Mouse (Mus musculus) bone marrow, adult 2 months (tissue): ENCODE measurements around the gene Asgr1. TPM values are rescaled to one million over a fixed set of nuclear protein-coding genes. Genes with fewer than 3 reads are reported as not detected.
A peak's percentile ranks its signal among the peaks of the same experiment; 100 is the strongest.

Experiments used
- H3K27ac ChIP-seq: fragments of 200-500 bp; 2 replicates; pipeline ENCODE4 v1.5.1; 2012; ENCODE audit warnings: low read depth, mild to moderate bottlenecking, control low read depth, inconsistent platforms, low read length; ENCODE audit not compliant: control insufficient read depth, poor library complexity, insufficient read depth
- H3K4me1 ChIP-seq: fragments of 200-500 bp; 2 replicates; pipeline ENCODE4 v1.6.1; 2011; ENCODE audit warnings: low read length; ENCODE audit not compliant: control insufficient read depth, insufficient read depth
- H3K4me3 ChIP-seq: fragments of 200-500 bp; replicated peaks from 2 replicates; pipeline ENCODE3; 2011; ENCODE audit warnings: mild to moderate bottlenecking, low read depth, low read length, control low read depth; ENCODE audit not compliant: control insufficient read depth
- CTCF ChIP-seq: fragments of 200-500 bp; IDR thresholded peaks from 2 replicates; pipeline ENCODE4 v1.5.1; 2011; ENCODE audit warnings: low read length, control low read depth; ENCODE audit not compliant: control insufficient read depth, insufficient read depth
- POLR2A ChIP-seq: fragments of 200-500 bp; IDR thresholded peaks from 2 replicates; pipeline ENCODE4 v1.6.1; 2011; ENCODE audit warnings: low read depth, mild to moderate bottlenecking, control low read depth, low read length, borderline replicate concordance; ENCODE audit not compliant: control insufficient read depth
- WGBS: fragments of 180-500 bp; shearing (Covaris S2); methylation state at CpG from one replicate; pipeline ENCODE4 v1.1.7; 2018; 5-methylcytosine and 5-hydroxymethylcytosine counted together
- polyA plus RNA-seq: library from polyadenylated mRNA; stranded (reverse); fragments of >200 nt; gene quantifications from 2 replicates; pipeline ENCODE4 v1.2.4, GENCODE M21; 2011; ENCODE audit warnings: low replicate concordance; ENCODE audit not compliant: missing spikeins, insufficient read depth, insufficient read length

Asgr1 gene
- polyA plus RNA-seq = 1.4 and 3.5 TPM in 2 replicates

- Histone ChIP-seq H3K4me1 (no peaks in the 10 kb centered on the region), H3K4me3 (no peak within 1 kb of the TSS), H3K27ac (no peak within 1 kb of the TSS)
- no peak for TF ChIP-seq CTCF
- TF ChIP-seq POLR2A = no peak
- 82% methylated on average over 10 of the region's 10 CpGs for WGBS
Observed at GRCm38 (mm10) chr11:70053898-70054570, at the start of gene Asgr1. Gene Asgr1, plus strand, starts transcription at chr11:70054085.

GRCm38 (mm10) chr11:70005521-70005920 is 48.4 kb upstream of the Asgr1 start:
- H3K4me1 ChIP-seq = peaks cover 2% of the 10 kb centered on the region
- H3K4me3 ChIP-seq = no peak overlapping the region
- WGBS = 49% methylated on average over 5 of the region's 5 CpGs
- no peak overlapping the region for H3K27ac ChIP-seq
- TF ChIP-seq CTCF (peak; percentile 72), POLR2A (no peak)

- 88% methylated on average over 6 of the region's 6 CpGs for WGBS
- H3K4me1 ChIP-seq = 0 out of 2 replicates have a peak, but pooled peaks cover 1% of the 10 kb centered on the region
- TF ChIP-seq POLR2A (no peak), CTCF (no peak)
- H3K27ac ChIP-seq = no peak overlapping the region
- no peak overlapping the region for H3K4me3 ChIP-seq
Observed at GRCm38 (mm10) chr11:70010033-70010432, 43.9 kb upstream of the Asgr1 start.

- TF ChIP-seq POLR2A (no peak), CTCF (no peak)
- H3K4me1 ChIP-seq = 0 out of 2 replicates have a peak, but pooled peaks cover 1% of the 10 kb centered on the region
- WGBS = 85% methylated on average over 12 of the region's 12 CpGs
- H3K27ac ChIP-seq = no peak overlapping the region
- H3K4me3 ChIP-seq = no peak overlapping the region
Observed at GRCm38 (mm10) chr11:70010548-70010947, 43.3 kb upstream of the Asgr1 start.

- H3K4me1 ChIP-seq = 0 out of 2 replicates have a peak, but pooled peaks cover 1% of the 10 kb centered on the region
- no peak overlapping the region for H3K4me3 ChIP-seq
- no peak overlapping the region for H3K27ac ChIP-seq
- TF ChIP-seq POLR2A (no peak), CTCF (no peak)
- WGBS = 92% methylated on average over 10 of the region's 10 CpGs
Observed at GRCm38 (mm10) chr11:70010961-70011360, 42.9 kb upstream of the Asgr1 start.

- WGBS = 87% methylated on average over 9 of the region's 9 CpGs
- H3K4me3 ChIP-seq = no peak overlapping the region
Observed at GRCm38 (mm10) chr11:70012931-70013330, 41.0 kb upstream of the Asgr1 start.

GRCm38 (mm10) chr11:70013408-70013807 is 40.5 kb upstream of the Asgr1 start:
- Histone ChIP-seq H3K4me3 (no peak overlapping the region), H3K4me1 (peaks cover 1% of the 10 kb centered on the region; the same call in 1 of the 2 replicates), H3K27ac (no peak overlapping the region)
- WGBS = 90% methylated on average over 3 of the region's 3 CpGs
- TF ChIP-seq POLR2A = no peak
- no peak for TF ChIP-seq CTCF

More at GRCm38 (mm10) chr11:70012931-70013330, 41.0 kb upstream of the Asgr1 start:
- Histone ChIP-seq H3K27ac (no peak overlapping the region), H3K4me1 (peaks cover 1% of the 10 kb centered on the region; the same call in 1 of the 2 replicates)
- no peak for TF ChIP-seq POLR2A
- no peak for TF ChIP-seq CTCF

- H3K27ac ChIP-seq = no peak overlapping the region
- H3K4me3 ChIP-seq = no peak overlapping the region
- peaks cover 1% of the 10 kb centered on the region; the same call in 1 of the 2 replicates for H3K4me1 ChIP-seq
- TF ChIP-seq CTCF = no peak
- 76% methylated on average over 5 of the region's 5 CpGs for WGBS
Observed at GRCm38 (mm10) chr11:70014051-70014450, 39.8 kb upstream of the Asgr1 start.
